Mouse (Mus musculus) CD8-positive naive resting alpha-beta T cell, adult 2 months (primary cell): Measurements from ENCODE around the gene Vdr.

Experiments
- DNase-seq, 2 experiments: peaks; one replicate each; pipeline ENCODE4 v3.0.0; 2022; ENCODE audit warnings: low read depth in 2 of 2, low spot score in 2 of 2

The Vdr gene

GRCm38 (mm10) chr15:97910530-97910929 is at the start of gene Vdr:
Vdr (minus strand) TSS chr15:97910630.
- no peak for DNase-seq

- no peak for DNase-seq
Measured at GRCm38 (mm10) chr15:97956416-97956815, 46.0 kb upstream of the Vdr start.

- DNase-seq, result no peak
Measured at GRCm38 (mm10) chr15:97955742-97956141, 45.3 kb upstream of the Vdr start.

GRCm38 (mm10) chr15:97955286-97955685 is 44.9 kb upstream of the Vdr start:
- DNase-seq, result no peak

- DNase-seq, result no peak
Measured at GRCm38 (mm10) chr15:97954671-97955070, 44.2 kb upstream of the Vdr start.

GRCm38 (mm10) chr15:97952889-97953189 is 42.4 kb upstream of the Vdr start:
- DNase-seq, result no peak

GRCm38 (mm10) chr15:97952137-97952888 is 41.9 kb upstream of the Vdr start:
- DNase-seq, result peak; percentile 33 to 52

- DNase-seq, result no peak
Measured at GRCm38 (mm10) chr15:97950240-97950639, 39.8 kb upstream of the Vdr start.

GRCm38 (mm10) chr15:97949706-97950105 is 39.3 kb upstream of the Vdr start:
- DNase-seq, result no peak

GRCm38 (mm10) chr15:97948720-97949119 is 38.3 kb upstream of the Vdr start:
- no peak for DNase-seq

GRCm38 (mm10) chr15:97945656-97946315 is 35.4 kb upstream of the Vdr start:
- no peak for DNase-seq

GRCm38 (mm10) chr15:97944919-97945574 is 34.6 kb upstream of the Vdr start:
- no peak for DNase-seq

- no peak for DNase-seq
Measured at GRCm38 (mm10) chr15:97943356-97943755, 32.9 kb upstream of the Vdr start.

- no peak for DNase-seq
Measured at GRCm38 (mm10) chr15:97942538-97942937, 32.1 kb upstream of the Vdr start.

- DNase-seq, result no peak
Measured at GRCm38 (mm10) chr15:97941306-97941705, 30.9 kb upstream of the Vdr start.

GRCm38 (mm10) chr15:97940088-97940487 is 29.7 kb upstream of the Vdr start:
- DNase-seq, result no peak

GRCm38 (mm10) chr15:97938580-97938979 is 28.1 kb upstream of the Vdr start:
- DNase-seq, result no peak

- no peak for DNase-seq
Measured at GRCm38 (mm10) chr15:97932441-97932840, 22.0 kb upstream of the Vdr start.

GRCm38 (mm10) chr15:97929259-97929824 is 18.9 kb upstream of the Vdr start:
- no peak for DNase-seq

- no peak for DNase-seq
Measured at GRCm38 (mm10) chr15:97927821-97928220, 17.4 kb upstream of the Vdr start.

GRCm38 (mm10) chr15:97927018-97927417 is 16.6 kb upstream of the Vdr start:
- no peak for DNase-seq

GRCm38 (mm10) chr15:97922421-97922820 is 12.0 kb upstream of the Vdr start:
- DNase-seq, result no peak
